Mouse (Mus musculus): ENCODE measurements around the gene Nfe2l2. TPM values are rescaled to one million over a fixed set of nuclear protein-coding genes. Genes with fewer than 3 reads are reported as not detected.
A peak's percentile ranks its signal among the peaks of the same experiment; 100 is the strongest.

Gene Nfe2l2
- 18.6 and 20.4 TPM in 2 replicates for polyA plus RNA-seq (2016; fragmentation: Nextera tagmentation; extraction: Ambion mirVana)

GRCm38 (mm10) chr2:75704234-75705161 lies at the start of gene Nfe2l2:
Gene Nfe2l2, minus strand, starts transcription at chr2:75704641.
- Histone ChIP-seq H3K4me1 (peaks cover 36% of the 10 kb centered on the region), H3K9ac (peak within 1 kb of the TSS; percentile 66), H3K36me3 (replicated peaks) (no peaks in the 10 kb centered on the region), H3K4me3 (replicated peaks) (peak within 1 kb of the TSS; percentile 56), H3K27me3 (no peaks in the 10 kb centered on the region), H3K27ac (peak within 1 kb of the TSS; percentile 84), H3K4me2 (peak within 1 kb of the TSS; percentile 78), H3K9me3 (no peaks in the 10 kb centered on the region)
- peak; percentile 87 for ATAC-seq (ENCODE audit: low FRiP score)
- WGBS = under 1% methylated on average over 58 of the region's 58 CpGs

GRCm38 (mm10) chr2:75752306-75753175 lies 48.1 kb upstream of the Nfe2l2 start:
- no peaks in the 10 kb centered on the region for H3K9me3 ChIP-seq
- H3K27ac ChIP-seq = no peak overlapping the region
- no peak overlapping the region for H3K4me2 ChIP-seq
- H3K9ac ChIP-seq = no peak overlapping the region
- no peaks in the 10 kb centered on the region for H3K27me3 ChIP-seq
- WGBS = 87% methylated on average over 22 of the region's 22 CpGs
- no peaks in the 10 kb centered on the region for H3K36me3 ChIP-seq (replicated peaks)
- peaks cover 9% of the 10 kb centered on the region for H3K4me1 ChIP-seq
- no peak for ATAC-seq (ENCODE audit: low FRiP score)
- no peak overlapping the region for H3K4me3 ChIP-seq (replicated peaks)

GRCm38 (mm10) chr2:75751896-75752295 lies 47.5 kb upstream of the Nfe2l2 start:
- no peak for ATAC-seq (ENCODE audit: low FRiP score)
- Histone ChIP-seq H3K27ac (no peak overlapping the region), H3K36me3 (replicated peaks) (no peaks in the 10 kb centered on the region), H3K4me2 (no peak overlapping the region), H3K27me3 (no peaks in the 10 kb centered on the region), H3K4me1 (peaks cover 3% of the 10 kb centered on the region; the same call in 1 of the 2 replicates), H3K9me3 (no peaks in the 10 kb centered on the region), H3K4me3 (replicated peaks) (no peak overlapping the region), H3K9ac (no peak overlapping the region)
- WGBS = 59% methylated on average over 6 of the region's 6 CpGs

GRCm38 (mm10) chr2:75750869-75751268 lies 46.4 kb upstream of the Nfe2l2 start:
- 93% methylated on average over 10 of the region's 10 CpGs for WGBS
- H3K36me3 ChIP-seq (replicated peaks) = no peaks in the 10 kb centered on the region
- H3K9me3 ChIP-seq = no peaks in the 10 kb centered on the region
- H3K4me3 ChIP-seq (replicated peaks) = no peak overlapping the region
- H3K4me2 ChIP-seq = no peak overlapping the region
- no peaks in the 10 kb centered on the region for H3K4me1 ChIP-seq
- H3K9ac ChIP-seq = no peak overlapping the region
- no peak for ATAC-seq (ENCODE audit: low FRiP score)
- H3K27ac ChIP-seq = no peak overlapping the region
- no peaks in the 10 kb centered on the region for H3K27me3 ChIP-seq

GRCm38 (mm10) chr2:75750043-75750718 lies 45.7 kb upstream of the Nfe2l2 start:
- no peak overlapping the region for H3K4me2 ChIP-seq
- H3K27me3 ChIP-seq = no peaks in the 10 kb centered on the region
- no peaks in the 10 kb centered on the region for H3K9me3 ChIP-seq
- no peaks in the 10 kb centered on the region for H3K36me3 ChIP-seq (replicated peaks)
- no peaks in the 10 kb centered on the region for H3K4me1 ChIP-seq
- no peak for ATAC-seq (ENCODE audit: low FRiP score)
- no peak overlapping the region for H3K9ac ChIP-seq
- WGBS = 96% methylated on average over 2 of the region's 2 CpGs
- H3K27ac ChIP-seq = no peak overlapping the region
- H3K4me3 ChIP-seq (replicated peaks) = no peak overlapping the region

- no peaks in the 10 kb centered on the region for H3K27me3 ChIP-seq
- no peaks in the 10 kb centered on the region for H3K4me1 ChIP-seq
- no peaks in the 10 kb centered on the region for H3K9me3 ChIP-seq
- no peak overlapping the region for H3K27ac ChIP-seq
- 84% methylated on average over 6 of the region's 6 CpGs for WGBS
- H3K36me3 ChIP-seq (replicated peaks) = no peaks in the 10 kb centered on the region
- H3K4me3 ChIP-seq (replicated peaks) = no peak overlapping the region
- ATAC-seq (ENCODE audit: low FRiP score) = no peak
- H3K4me2 ChIP-seq = no peak overlapping the region
- H3K9ac ChIP-seq = no peak overlapping the region
Measured at GRCm38 (mm10) chr2:75748841-75749240, 44.4 kb upstream of the Nfe2l2 start.

- ATAC-seq (ENCODE audit: low FRiP score) = no peak
- Histone ChIP-seq H3K27ac (no peak overlapping the region), H3K4me2 (no peak overlapping the region), H3K27me3 (no peaks in the 10 kb centered on the region), H3K9ac (no peak overlapping the region), H3K36me3 (replicated peaks) (no peaks in the 10 kb centered on the region), H3K9me3 (no peaks in the 10 kb centered on the region), H3K4me3 (replicated peaks) (no peak overlapping the region), H3K4me1 (peaks cover 5% of the 10 kb centered on the region; the same call in 1 of the 2 replicates)
- WGBS = 81% methylated on average over 2 of the region's 2 CpGs
Measured at GRCm38 (mm10) chr2:75737006-75737503, 32.6 kb upstream of the Nfe2l2 start.

- Histone ChIP-seq H3K4me2 (no peak overlapping the region), H3K36me3 (replicated peaks) (no peaks in the 10 kb centered on the region), H3K9ac (no peak overlapping the region), H3K27ac (no peak overlapping the region), H3K4me1 (peaks cover 5% of the 10 kb centered on the region; the same call in 1 of the 2 replicates), H3K9me3 (no peaks in the 10 kb centered on the region), H3K4me3 (replicated peaks) (no peak overlapping the region), H3K27me3 (no peaks in the 10 kb centered on the region)
- WGBS = 52% methylated on average over 5 of the region's 5 CpGs
- no peak for ATAC-seq (ENCODE audit: low FRiP score)
Measured at GRCm38 (mm10) chr2:75734196-75734865, 29.9 kb upstream of the Nfe2l2 start.

- 91% methylated on average over 7 of the region's 7 CpGs for WGBS
- no peak for ATAC-seq (ENCODE audit: low FRiP score)
Measured at GRCm38 (mm10) chr2:75733177-75733576, 28.7 kb upstream of the Nfe2l2 start.

GRCm38 (mm10) chr2:75731929-75732328 lies 27.5 kb upstream of the Nfe2l2 start:
- no peak overlapping the region for H3K27ac ChIP-seq
- H3K36me3 ChIP-seq (replicated peaks) = no peaks in the 10 kb centered on the region
- H3K27me3 ChIP-seq = no peaks in the 10 kb centered on the region
- WGBS = 47% methylated on average over 2 of the region's 2 CpGs
- H3K9me3 ChIP-seq = no peaks in the 10 kb centered on the region
- no peak overlapping the region for H3K9ac ChIP-seq
- H3K4me2 ChIP-seq = no peak overlapping the region
- peaks cover 5% of the 10 kb centered on the region; the same call in 1 of the 2 replicates for H3K4me1 ChIP-seq
- H3K4me3 ChIP-seq (replicated peaks) = no peak overlapping the region
- no peak for ATAC-seq (ENCODE audit: low FRiP score)

More at GRCm38 (mm10) chr2:75733177-75733576, 28.7 kb upstream of the Nfe2l2 start:
- Histone ChIP-seq H3K27me3 (no peaks in the 10 kb centered on the region), H3K9ac (no peak overlapping the region), H3K4me1 (peaks cover 5% of the 10 kb centered on the region; the same call in 1 of the 2 replicates), H3K4me2 (no peak overlapping the region), H3K36me3 (replicated peaks) (no peaks in the 10 kb centered on the region), H3K4me3 (replicated peaks) (no peak overlapping the region), H3K27ac (no peak overlapping the region), H3K9me3 (no peaks in the 10 kb centered on the region)

- no peak for ATAC-seq (ENCODE audit: low FRiP score)
- WGBS = 84% methylated on average over 5 of the region's 5 CpGs
Measured at GRCm38 (mm10) chr2:75731233-75731651, 26.8 kb upstream of the Nfe2l2 start.

More at GRCm38 (mm10) chr2:75731233-75731651, 26.8 kb upstream of the Nfe2l2 start:
- Histone ChIP-seq H3K9ac (no peak overlapping the region), H3K4me2 (no peak overlapping the region), H3K27me3 (no peaks in the 10 kb centered on the region), H3K27ac (no peak overlapping the region), H3K4me3 (replicated peaks) (no peak overlapping the region), H3K9me3 (no peaks in the 10 kb centered on the region), H3K4me1 (peaks cover 5% of the 10 kb centered on the region; the same call in 1 of the 2 replicates), H3K36me3 (replicated peaks) (no peaks in the 10 kb centered on the region)

Data from forebrain, embryonic 12.5 days (tissue).